Mouse (Mus musculus): ENCODE measurements around the gene 1810024B03Rik.
"Not testable (repeated sequence)": the region's sequence is repeated elsewhere in the genome, so short reads cannot be mapped to it uniquely, and the experiment has no call there.

1810024B03Rik gene

DNA sequence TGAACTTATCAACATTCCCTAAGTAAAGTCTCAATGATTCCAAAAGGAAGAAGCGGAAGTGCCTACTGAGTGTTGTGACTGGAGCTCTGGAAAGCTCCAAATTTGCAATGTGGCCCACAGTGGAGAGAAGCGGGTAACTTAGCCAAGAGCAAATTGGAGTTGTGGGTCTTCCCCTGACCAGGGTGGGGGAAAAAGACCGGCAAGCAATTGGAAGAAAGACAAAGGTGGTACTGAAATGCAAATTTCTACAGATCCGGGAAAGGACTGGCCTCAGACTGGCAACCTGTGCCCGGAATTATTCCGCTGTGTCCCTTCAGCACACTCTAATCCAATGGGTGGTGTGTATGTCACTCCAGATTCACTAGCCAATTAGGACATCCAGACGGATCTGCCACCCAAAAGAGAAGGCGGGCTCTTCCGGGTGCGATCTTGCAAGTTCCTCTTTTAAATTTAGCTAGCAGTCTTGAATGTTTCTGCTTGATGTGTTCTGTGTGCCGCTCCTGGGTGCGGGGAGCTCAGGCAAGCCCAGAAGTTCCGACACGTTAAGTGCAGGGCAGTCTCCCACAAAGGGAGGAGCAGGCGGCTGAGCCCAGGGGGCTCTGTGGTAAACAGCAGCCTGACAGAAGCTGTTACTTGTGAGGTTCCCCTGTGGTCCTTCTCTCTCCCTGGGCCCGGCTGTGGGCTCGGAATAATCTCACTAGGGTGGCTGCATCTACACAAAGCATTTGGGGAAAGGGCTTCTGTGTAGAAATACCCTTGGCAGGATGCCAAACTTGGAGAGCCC, 25.3 kb downstream of the 1810024B03Rik start:
- DNase-seq (ENCODE audit: extremely low read depth, low read depth, low spot score) = peak; percentile 69

DNA sequence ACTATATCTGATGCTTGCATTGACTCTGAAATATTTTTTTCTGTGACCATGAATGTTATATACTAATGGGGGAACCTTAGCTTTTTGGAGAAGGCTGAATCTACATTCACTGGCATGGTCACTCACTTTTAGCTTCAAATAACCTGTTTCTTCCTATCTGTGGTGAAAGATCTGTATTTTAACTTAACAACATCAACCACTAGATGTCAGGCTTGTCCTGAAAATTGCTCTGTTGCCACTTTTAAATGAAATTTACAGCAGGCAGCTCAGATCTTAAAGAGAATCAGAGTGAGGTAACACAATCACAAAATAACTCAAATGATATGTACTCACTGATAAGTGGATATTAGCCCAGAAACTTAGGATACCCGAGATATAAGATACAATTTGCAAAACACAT, 41.8 kb downstream of the 1810024B03Rik start:
- DNase-seq (ENCODE audit: extremely low read depth, low read depth, low spot score) = not testable (repeated sequence)

DNA sequence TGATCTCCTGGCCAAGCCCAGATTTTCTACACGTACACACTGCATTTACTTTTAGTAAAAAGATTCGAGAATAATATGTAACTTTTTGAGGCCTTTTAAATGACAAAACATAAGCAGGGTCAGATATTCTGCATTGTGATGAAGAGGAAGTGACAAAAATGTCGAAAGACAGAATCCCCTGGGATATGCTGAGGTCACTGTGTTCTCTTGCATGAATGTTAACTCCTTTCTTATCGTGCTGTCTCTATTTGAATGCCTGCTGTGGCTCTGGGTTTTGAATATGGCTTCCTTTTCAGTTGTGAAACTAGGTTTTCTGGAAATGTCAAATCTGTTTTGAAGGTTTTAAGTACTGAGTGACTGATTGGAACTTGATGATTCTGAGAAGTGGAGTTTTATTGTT, 42.4 kb downstream of the 1810024B03Rik start:
- DNase-seq (ENCODE audit: extremely low read depth, low read depth, low spot score) = no peak

DNA sequence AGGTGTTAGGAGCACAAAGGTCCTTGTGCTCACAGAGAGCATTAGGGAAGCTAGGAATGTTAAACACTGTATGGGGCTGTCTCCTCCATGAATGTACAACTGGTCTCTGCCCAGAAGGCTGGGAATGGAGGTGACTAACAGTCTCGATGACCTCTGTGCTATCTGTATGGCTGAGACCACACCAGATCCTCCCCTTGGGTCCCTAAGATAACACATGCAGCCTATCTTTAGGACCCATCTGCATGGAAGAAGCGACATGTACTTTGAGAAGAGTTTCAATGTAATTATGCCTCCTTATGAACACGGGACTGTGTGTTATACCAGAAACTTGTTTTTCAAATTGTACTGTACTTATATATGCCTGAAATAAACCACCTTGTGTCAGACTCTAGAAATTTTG, 62.4 kb downstream of the 1810024B03Rik start:
- no peak for DNase-seq (ENCODE audit: extremely low read depth, low read depth, low spot score)

DNA sequence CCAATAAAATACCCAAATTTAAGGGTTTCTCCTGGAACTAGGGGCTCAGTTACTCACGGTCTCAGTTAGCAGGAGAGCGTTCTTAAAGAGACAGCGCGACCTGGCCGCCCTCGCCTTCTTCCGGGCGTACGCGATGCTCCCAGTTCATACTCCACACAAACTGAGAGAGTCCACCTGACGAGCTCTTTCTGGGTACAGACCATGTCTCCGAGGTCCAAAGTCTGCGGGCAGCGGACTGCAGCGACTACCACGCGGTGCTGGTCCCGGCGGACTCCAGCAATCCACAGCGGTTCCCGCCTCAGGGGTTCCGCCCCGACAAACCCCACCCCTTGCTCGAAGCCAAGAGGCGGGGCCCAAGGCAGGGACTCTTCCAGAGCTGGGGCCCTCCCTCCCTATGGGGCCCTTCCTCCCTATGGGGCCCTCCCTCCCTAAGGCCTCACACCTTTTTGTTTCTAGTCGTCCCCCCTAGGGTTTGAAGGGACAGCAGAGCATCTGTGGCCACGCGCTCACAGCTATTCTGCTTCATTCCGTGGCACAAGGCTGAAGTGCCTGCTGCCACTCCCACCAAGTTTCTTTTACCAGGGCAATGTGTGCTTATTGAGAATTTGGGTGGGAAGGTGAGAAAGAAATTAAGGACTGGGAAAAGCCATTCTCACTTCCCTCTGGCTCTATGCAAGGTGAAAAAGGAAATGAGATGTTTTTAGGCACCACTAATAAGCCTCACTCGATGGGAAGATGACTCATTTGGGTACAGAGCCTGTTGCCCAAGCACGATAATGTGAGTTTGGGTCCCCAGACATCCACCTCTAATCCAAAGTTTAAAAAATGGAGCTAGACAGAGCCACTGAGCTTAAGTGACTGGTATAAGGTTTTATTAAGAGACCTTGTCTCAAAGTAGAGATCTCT, 64.7 kb downstream of the 1810024B03Rik start, which contains the start of gene Itpripl1:
Gene Itpripl1, minus strand, starts transcription at position 285 of the 906 bp plus-strand sequence.
- DNase-seq (ENCODE audit: extremely low read depth, low read depth, low spot score) = no peak

DNA sequence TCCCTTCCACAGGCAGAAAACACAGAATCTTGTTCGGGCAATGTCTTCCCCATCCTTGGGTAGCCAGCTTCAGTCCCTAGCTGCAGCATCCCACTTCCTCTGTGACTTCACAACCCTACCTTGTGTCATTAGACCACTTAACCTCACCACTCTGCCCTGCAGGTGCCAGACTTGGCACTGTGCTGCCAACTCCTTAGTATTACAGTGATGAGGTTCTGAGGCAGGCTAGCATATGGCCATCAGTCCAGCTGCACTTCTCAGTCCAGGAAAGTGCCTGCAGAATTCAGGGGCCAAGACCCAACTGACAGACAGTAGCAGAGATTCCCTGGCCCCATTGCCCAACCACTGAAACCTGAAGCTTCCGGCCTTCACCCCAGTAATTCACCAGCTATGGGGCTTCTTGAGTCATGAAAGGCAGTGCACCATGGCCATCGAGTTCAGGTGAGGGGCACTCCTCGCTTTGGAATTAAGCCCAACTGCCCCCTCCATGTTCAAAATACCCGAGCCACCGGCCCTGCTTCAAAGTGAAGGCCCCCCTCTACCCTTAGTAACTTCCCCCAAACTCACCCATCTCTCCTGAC, 65.4 kb downstream of the 1810024B03Rik start:
- DNase-seq (ENCODE audit: extremely low read depth, low read depth, low spot score) = no peak

DNA sequence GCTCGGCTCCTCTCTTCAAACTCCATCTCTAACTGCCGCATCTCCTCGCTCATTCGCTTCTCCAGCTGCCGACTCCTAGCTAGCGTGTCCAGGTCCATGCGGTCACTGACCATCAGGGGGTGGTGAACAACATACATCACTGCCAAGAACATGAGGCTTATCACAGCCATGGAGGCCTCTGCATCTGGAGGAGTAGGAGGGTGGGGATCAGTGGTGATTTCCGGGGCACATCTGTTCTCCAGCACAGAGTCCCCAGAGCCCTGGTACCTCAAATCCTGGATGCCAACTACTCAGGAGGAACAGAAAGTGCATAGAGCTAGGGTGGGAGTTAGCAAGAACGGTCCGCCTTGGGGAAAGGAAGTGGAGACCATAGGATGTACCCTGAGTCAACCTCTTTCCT, 66.0 kb downstream of the 1810024B03Rik start:
- DNase-seq (ENCODE audit: extremely low read depth, low read depth, low spot score) = no peak

DNA sequence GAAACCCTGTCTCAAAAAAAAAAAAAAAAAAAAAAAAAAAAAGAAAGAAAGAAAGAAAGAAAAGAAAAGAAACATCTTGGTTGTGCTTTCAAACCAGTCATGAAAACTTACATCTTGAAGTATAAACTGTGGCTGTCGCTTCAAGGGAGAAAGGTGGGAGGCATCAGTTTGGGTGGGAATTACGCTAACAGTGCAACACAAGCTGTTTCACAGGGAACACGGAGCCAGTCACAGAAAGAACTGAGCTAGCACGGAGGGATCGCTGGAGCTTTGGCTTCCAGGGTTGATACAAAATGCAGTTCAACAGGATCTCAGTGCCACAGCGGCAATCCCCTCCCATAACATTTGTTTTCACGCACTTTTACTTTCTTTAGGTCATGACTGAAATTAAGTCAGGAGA, 68.1 kb downstream of the 1810024B03Rik start:
- no peak for DNase-seq (ENCODE audit: extremely low read depth, low read depth, low spot score)

DNA sequence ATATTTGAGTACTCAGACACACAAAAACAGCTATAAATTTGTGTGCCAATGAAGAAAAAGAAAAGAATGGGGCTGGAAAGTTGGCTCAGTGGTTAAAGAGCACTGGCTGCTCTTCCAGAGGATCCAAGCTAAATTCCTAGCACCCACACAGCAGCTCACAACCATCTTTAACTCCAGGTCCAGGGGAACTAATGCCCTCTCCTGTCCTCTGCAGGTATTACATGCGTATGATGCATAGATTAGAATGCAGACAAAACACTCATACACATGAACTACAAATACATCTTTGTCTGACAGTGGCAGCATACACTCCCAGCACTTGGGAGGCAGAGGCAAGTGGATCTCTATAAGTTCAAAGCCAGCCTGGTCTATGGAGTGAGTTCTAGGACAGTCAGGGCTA, 68.5 kb downstream of the 1810024B03Rik start:
- DNase-seq (ENCODE audit: extremely low read depth, low read depth, low spot score) = no peak

DNA sequence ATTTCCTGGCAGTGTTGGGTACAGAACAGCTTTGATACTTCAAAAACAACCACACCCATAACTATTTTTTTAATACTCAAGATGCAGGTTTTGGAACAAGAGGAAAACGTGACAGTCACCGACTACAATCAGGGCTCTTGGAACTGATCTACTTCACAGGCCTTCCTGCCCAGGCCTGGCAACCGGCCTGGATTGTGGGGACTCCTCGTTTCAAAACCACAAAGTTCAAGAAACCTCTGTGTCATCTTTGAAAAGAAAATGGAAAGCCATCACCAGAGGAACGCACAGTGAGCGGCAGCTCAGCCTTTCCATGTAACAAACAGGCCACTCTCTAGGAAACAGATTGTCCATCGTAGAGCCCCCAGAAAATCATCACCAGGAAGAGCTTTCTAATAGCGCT, 69.0 kb downstream of the 1810024B03Rik start:
- DNase-seq (ENCODE audit: extremely low read depth, low read depth, low spot score) = no peak

DNA sequence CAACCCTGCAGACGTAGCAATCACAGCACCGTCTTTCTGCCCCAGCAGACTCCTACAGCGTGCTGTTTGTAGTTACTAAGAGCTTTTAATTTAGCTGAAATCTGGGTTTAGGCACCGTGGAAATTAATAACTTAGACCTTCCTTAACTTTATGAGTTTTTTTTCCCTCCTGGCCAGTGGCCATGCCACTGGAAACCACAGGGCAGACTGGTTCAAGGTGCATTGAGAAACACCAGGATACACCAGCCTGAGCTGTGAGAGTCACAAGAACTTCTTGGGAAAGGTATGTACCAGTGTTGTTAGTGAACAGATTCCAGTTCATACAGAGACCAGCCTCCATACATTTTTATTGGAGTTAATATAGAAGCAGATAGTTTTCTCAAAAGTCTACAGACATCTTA, 69.6 kb downstream of the 1810024B03Rik start:
- DNase-seq (ENCODE audit: extremely low read depth, low read depth, low spot score) = peak; percentile 70

DNA sequence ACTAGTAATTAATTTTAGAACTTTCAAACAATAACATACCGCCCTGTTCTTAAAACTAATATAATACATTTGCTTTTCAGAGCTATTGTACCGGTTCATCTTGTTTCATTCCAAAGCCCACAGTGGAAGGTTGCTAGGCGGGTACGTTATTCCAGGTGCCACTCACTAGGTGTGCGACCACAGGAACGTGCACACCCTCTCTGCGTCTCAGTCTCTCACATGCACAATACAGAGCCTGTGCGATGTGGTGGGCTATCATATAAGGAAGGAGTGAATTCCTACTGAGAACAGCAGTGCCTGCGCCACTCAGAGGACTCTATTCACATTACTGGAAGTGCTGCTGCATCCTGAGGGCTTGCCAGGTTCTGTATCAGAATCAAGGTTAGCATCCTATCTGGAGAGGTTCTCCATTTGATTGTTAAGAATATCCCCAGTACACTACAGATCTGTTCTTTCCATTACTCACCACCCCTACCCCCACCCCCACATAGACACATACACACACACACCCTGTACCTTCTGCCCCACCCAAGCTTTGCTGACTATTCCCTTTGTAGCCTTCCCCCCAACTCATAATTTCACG, 70.2 kb downstream of the 1810024B03Rik start:
- DNase-seq (ENCODE audit: extremely low read depth, low read depth, low spot score) = no peak

DNA sequence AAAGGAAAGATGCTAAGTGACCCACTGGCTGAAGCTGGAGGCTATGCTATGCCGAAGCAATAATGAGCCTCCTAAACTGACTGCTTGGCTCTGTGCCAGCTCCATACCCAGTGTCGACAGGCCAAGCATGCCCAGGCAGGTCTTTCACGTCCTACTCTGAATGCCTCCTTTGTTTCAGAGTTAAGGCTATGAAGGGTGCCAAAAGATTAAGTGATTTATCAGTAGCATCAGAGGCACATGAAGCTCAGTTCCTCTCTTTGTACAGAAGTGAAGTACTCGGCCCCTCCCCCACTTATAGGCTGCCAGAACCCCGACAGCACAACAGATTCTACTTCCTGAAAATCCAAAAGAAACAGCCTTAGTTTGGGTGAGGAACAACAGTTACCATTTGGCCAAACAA, 71.1 kb downstream of the 1810024B03Rik start:
- peak; percentile 99 for DNase-seq (ENCODE audit: extremely low read depth, low read depth, low spot score)
